Mouse (Mus musculus) left cerebral cortex, adult 8-10 months (tissue): ENCODE measurements around the gene Zfp941. TPM values are rescaled to one million over a fixed set of nuclear protein-coding genes. Genes with fewer than 3 reads are reported as not detected.
A peak's percentile ranks its signal among the peaks of the same experiment; 100 is the strongest.

Source experiments
- DNase-seq, 2 experiments: peaks; one replicate each; pipeline ENCODE4 v3.0.0; 2022; ENCODE audit warnings: low spot score in 2 of 2
- total RNA-seq, 4 experiments: library from RNA; stranded (reverse); gene quantifications; 2 replicates each; pipeline ENCODE4 v1.2.4; 2022

Zfp941 gene
- 10 to 100 TPM; 29.5 to 33.1 (median 29.7) TPM for total RNA-seq

GRCm38 (mm10) chr7:140821653-140822329, at the start of gene Zfp941:
TSS of gene Zfp941 (minus strand) at chr7:140822178.
- peak; percentile 45 to 78 for DNase-seq

DNA sequence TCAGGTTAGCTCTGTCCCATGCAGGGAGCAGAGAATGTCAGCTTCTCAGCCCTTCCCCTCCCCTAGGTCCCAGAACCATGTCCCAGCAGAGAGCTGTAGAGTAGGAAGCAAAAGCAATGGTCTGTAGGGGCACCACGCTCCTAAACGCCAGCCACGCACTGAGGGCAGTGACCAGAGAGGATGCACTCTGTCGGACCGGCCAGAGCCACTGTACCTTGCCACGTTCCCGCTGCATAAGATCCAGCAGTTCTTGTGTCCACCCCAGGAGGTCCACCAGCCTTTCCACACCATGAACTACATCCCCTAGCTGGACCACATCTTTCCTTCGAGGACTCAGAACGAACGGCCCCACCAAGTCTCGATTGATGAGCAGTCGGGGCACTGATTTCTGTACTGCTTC, 42.8 kb upstream of the Zfp941 start:
- no peak for DNase-seq

DNA sequence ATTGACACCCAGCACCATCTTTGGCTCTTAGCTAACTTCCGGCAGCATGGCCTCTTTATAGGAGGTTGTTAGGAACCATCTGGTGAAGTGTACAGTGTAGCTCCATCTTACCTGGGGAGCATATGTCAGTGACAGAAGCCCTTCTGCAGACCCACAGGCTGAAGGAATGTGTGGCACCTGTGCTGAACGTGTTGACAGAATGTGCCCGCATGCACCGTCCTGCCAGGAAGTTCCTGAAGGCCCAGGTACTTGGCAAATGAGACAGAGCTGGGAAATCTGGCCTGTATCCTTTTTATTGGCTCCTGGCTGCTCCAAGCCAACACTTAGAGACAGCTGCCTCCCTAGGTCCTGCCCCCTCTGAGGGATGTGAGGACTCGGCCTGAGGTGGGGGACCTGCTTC, 38.8 kb upstream of the Zfp941 start:
- no peak for DNase-seq

DNA sequence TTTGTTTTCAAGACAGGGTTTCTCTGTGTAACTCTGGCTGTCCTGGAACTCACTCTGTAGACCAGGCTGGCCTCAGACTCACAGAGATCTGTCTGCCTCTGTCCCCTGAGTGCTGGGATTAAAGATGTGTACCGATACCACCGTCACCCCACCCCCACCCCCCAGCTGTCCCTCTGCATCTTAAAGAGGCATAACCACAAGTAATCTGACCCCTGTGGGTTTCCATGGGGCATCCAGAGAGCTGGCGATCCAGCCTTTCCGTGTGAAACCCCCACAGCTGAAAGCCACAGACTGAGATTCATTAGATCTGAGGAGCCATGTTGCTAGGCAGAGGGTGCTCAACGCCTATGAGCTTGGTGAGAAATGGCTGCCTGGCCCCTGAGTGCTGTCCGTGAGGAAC, 38.0 kb upstream of the Zfp941 start:
- no peak for DNase-seq

GRCm38 (mm10) chr7:140858746-140859145, 36.8 kb upstream of the Zfp941 start:
- DNase-seq: no peak

- DNase-seq: no peak
These were observed 35.9 kb upstream of the Zfp941 start, which contains the start of gene Bet1l for GRCm38 (mm10) chr7:140857550-140858505. TSS of gene Bet1l (minus strand) at chr7:140857577.

DNA sequence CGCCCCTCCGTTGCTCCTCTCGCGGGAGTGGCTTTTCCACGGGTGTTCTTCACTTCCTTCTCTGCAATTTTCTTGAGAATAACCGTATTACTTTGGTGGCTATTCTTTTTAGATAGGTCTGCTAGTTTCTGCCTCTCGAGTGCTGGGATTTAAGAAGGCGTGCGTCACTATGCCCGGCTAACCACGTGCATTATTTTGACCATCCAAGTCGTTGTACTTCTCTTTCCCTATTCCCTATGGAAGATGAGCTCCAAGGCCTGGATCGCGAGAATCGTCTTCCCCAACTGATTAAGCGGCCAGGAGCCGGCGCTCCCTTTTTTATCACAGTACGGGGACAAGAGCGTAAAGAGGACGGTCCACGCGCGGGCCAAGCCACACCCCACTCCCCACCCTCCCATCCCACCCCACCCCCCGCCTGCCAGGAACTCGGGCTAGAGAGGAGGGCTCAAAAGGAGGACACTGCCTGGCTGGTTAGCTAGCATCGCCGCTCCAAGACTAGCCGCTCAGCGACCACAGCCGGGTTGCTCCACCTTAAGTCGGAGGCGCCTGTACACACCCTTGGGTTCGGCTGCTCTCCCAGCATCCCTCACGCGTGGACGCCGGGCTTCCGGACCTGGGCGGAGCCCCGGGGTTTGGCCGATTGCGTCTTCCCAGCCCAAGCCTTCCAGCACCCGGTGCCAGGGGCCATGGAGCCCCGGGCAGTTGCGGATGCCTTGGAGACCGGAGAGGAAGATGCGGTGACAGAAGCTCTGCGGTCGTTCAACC, 35.0 kb upstream of the Zfp941 start, which contains the start of gene Ric8a:
Gene Ric8a (plus strand): TSS at position 173 of the 765 bp plus-strand sequence.
- DNase-seq: peak; percentile 85 to 88

DNA sequence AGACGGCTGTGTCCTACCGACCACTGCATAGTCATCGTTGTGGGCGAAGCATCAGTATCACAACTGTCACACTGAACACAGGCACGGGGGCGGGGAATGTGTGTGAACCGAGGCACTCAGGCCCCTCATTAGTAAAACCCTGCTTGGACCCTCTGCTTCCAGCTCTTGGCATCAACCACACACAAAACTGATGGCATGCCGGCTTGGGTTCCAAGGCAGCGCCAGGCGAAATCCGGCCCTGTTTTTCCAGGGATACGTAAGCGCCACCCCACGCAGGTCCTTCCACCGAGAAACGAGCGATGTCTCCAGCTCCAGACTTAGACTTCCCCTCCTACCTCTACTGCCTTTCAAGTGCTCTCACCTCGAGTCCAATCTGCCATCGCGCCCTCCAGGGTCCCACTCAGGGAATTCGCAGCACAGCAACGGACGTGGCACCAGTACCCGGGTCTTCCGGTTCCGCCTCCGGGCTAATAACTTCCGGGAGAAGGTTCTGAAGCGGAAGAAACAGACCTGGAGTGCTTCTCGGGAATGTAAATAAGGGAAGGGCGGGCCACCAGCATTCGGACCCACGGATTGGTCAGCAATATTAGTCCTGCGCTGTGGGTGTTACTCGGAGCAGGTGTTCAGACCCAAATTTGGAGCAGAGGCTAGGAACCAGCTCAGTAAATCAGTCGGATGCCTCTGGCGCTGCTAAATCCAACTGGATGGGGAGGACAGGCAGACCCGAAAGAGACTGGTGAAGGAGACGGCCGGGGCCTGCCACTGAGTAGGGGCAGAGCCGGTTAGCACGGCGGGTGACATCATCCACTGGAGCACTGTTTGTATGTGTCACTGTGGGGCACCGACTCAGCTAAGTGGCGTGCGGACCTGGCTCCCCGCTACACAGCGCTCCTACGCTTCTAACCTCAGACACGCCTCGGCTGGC, 34.1 kb upstream of the Zfp941 start, which contains the start of gene Gm45785:
Gene Gm45785 (minus strand): TSS at position 472 of the 925 bp plus-strand sequence.
- peak; percentile 69 to 87 for DNase-seq

DNA sequence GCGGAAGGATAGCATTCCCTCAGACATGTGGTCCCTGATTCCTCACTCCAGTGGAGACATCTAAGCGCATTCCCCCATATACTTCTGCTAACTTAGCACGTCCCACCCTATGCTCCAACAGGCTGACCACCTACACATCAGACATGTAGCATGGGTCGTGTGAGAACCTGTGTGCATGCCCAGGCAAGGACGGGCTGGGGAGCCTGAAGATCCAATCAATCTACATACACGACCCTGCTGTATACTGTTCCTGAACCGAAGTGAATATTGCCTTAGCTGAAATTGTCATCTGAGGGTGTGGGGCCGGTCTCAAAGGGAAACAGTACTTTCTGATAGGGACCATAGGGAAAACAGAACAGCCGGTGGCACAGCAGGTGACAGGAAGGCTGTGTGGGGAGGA, 33.2 kb upstream of the Zfp941 start:
- no peak for DNase-seq

DNA sequence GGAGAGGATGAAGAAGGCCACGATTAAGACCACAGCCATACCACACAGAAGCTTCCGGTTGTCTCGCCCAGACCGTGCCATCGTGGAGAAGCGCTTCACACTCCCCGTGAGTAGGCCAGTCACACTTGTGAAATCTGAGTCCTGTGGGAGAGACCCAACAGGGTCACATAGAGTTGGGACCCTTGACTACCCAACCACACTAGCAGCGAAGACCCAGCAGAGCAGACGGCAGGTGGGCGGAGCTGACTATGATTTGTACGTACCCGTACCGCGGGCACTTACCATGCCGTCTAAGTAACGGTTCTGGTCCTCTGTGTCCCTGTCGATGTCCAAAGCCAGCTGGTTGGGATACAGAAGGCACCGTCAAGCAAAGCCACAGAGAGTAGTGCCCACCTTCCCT, 32.5 kb upstream of the Zfp941 start:
- DNase-seq: no peak

DNA sequence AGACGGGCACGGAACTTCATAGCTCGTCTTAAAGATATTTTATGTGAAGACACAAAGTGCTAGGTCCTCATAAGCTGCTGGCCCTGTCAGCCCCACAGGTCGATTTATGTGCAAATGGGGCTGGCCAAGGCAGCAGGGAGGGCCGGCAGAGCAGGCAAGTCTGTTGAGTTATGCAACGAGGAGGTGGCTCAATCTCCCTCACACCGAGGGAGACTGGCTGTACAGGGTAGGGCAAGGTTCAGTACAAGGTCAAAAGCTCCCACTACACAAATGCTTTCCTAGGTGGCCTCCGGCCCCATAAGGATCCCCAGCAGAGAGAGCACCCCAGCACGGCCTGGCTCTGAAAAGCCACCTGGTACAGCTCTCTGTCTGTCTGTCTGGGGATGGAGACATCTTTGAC, 31.4 kb upstream of the Zfp941 start:
- DNase-seq: no peak

GRCm38 (mm10) chr7:140851916-140852315, 29.9 kb upstream of the Zfp941 start:
- no peak for DNase-seq

DNA sequence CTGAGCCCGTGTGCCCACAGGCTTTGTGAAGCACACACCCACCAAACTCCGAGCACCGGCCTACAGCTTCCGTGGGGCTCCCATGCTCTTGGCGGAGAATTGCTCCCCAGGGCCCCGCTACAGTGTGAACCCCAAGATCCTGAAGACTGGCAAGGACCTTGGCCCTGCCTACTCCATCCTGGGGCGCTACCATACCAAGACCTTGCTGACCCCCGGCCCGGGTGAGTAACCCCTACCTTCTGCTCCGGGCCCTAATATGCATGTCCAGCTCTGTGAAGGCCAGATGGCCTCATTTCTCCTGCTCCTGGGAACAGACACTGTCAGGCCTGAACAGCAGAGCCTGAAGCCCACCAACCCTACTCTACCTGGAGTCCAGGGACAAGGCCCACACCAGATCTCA, 26.6 kb upstream of the Zfp941 start:
- DNase-seq: no peak

- no peak for DNase-seq
These were observed 26.0 kb upstream of the Zfp941 start, which contains the start of gene Odf3 for GRCm38 (mm10) chr7:140847755-140848580. TSS of gene Odf3 (plus strand) at chr7:140847805.

- DNase-seq: no peak
These were observed 24.7 kb upstream of the Zfp941 start for GRCm38 (mm10) chr7:140846676-140847075.

GRCm38 (mm10) chr7:140845683-140846082, 23.7 kb upstream of the Zfp941 start:
- DNase-seq: no peak

DNA sequence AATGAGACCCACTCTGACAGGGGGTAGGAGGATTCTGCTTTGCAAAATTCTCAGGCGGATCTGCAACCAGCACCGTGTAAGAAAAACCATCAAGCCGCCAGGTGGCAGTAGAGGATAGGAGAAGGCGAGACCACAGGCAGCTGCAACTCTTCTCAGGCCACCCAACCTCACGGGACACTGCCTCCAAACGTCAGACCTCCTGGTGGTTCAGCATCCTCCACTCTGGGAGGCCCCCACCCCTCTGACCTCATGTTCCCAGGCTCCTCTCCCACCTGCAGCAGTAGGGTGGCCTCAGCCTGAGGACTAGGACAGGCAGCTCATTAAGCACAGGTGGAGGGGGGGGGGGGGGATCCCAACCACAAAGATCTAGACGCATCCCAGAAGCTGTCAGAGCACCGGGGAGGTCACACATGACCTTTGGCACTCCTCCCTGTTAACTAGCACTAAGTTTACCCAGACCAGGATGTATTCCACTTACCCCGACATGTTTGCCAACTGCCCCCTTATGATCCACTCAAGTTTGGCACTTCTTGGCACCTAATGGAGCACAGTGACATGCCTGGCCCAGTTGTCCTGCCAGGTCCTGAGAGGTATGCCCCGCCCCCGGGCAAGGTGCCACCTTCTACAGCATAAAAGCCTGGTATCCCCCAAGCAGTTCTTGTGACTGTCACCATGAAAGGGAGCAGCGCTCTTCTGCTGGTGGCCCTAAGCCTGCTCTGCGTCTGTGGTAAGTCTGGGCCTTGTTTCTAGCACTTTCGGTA, 23.1 kb upstream of the Zfp941 start, which contains the start of gene Scgb1c1:
Gene Scgb1c1 (plus strand): TSS at position 643 of the 761 bp plus-strand sequence.
- peak; percentile 55 to 79 for DNase-seq

DNA sequence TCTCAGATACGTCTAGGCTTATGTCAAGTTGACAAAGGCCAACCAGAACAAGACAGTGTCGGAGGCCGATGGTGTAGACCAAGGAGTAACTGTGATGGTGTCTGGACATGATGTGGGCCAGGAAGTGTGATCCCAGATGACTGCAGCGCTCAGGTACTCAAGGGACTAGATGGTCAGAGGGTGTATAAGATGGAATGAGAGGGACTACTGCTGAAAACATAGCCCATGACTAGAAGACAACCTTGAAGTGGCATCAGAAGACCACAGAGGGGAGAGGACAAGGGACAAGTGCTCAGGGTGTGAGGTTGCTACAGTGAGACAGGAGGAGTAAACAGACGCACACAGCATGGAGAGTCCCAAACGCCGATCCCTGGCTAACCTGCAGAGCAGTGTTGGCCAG, 21.8 kb upstream of the Zfp941 start:
- no peak for DNase-seq
